Comparison of ENCODE assay signal across 16 mouse cellular contexts in the genomic region with DNA sequence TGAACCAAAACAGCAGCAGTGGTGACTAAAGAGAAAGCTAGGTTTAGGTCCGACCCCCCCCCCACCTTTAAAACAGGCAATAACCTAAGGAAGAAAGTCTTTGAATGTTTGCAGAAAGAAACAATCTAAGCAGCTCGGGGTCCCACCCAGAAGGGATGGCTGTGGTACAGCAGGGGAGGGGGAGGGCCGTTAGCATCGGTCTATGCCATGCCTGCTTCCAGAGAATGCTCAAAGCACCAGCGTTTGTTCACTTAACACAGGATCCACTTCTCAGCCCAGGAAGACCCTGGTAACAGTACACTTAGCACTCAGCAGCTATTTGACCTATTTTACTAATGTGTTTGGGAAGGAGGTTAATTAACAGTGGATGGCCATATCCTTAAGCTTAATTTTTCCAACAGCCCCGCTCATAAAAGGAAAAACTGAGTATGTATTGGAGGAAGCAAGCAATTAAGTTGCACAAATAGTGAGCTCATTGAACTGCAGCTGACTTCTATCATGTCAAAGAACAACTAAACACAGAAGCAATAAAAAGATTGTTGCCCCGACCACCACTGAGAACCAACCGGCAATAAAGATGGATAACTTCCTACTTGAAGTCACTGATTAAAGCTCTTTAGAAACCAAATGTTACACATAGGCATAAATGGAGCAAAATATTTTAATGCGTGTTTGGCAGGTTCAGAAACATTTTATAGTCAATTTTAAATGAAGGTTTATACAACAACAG.
A peak's percentile ranks its signal among the peaks of the same experiment; 100 is the strongest.
DNase-seq lines count a peak whose midpoint lies in the region; ATAC-seq lines count a peak whose summit lies in the region.
"Had no signal": no experiment of that assay in that cellular context is flagged by ENCODE, and none has a peak within 500 bp of the region (broad histone marks: within the 10 kb centered on the region; RNA-seq: fewer than 3 reads in every experiment).

No protein-coding gene starts in this region.

- ATAC-seq in kidney, embryonic 14.5 days (ENCODE audit: low FRiP score, low TSS enrichment) = peak; percentile 26; the same call in 1 of the 2 replicates
- peak; percentile 76 for ATAC-seq in intestine, embryonic 14.5 days (replicated peaks; ENCODE audit: low FRiP score, low TSS enrichment, low read depth)
- ATAC-seq in limb, embryonic 12.5 days (ENCODE audit: insufficient number of reproducible peaks, insufficient read depth, low FRiP score, low TSS enrichment, low read depth) = peak; percentile 68
- ATAC-seq: forebrain, embryonic 14.5 days had no signal

- no peaks in the 10 kb centered on the region for H3K27me3 ChIP-seq in kidney, embryonic 14.5 days (ENCODE audit: control insufficient read depth, insufficient read depth, low read length)
- H3K27me3 ChIP-seq in embryonic facial prominence, embryonic 10.5 days (replicated peaks; ENCODE audit: low read depth, poor library complexity, severe bottlenecking) = peaks cover 25% of the 10 kb centered on the region
- 0 out of 2 replicates have a peak, but pooled peaks cover 2% of the 10 kb centered on the region for H3K27me3 ChIP-seq in intestine, embryonic 14.5 days (replicated peaks; ENCODE audit: control insufficient read depth, insufficient read depth, low read length)
- peaks cover 26% of the 10 kb centered on the region for H3K27me3 ChIP-seq in limb, embryonic 12.5 days

- H3K36me3 ChIP-seq in kidney, embryonic 14.5 days (ENCODE audit: control insufficient read depth, insufficient read depth, low read length) = no peaks in the 10 kb centered on the region
- H3K36me3 ChIP-seq in embryonic facial prominence, embryonic 10.5 days (replicated peaks) = no peaks in the 10 kb centered on the region
- no peaks in the 10 kb centered on the region for H3K36me3 ChIP-seq in intestine, embryonic 14.5 days (ENCODE audit: control insufficient read depth, insufficient read depth, low read length)
- no peaks in the 10 kb centered on the region for H3K36me3 ChIP-seq in limb, embryonic 12.5 days

- no peak overlapping the region for H3K4me3 ChIP-seq in kidney, embryonic 14.5 days (ENCODE audit: low read length)
- H3K4me3 ChIP-seq in embryonic facial prominence, embryonic 10.5 days = no peak overlapping the region
- H3K4me3 ChIP-seq in intestine, embryonic 14.5 days (ENCODE audit: low read depth, low read length) = no peak overlapping the region
- no peak overlapping the region for H3K4me3 ChIP-seq in limb, embryonic 12.5 days (replicated peaks)

- H3K9ac ChIP-seq in kidney, embryonic 14.5 days (ENCODE audit: low read depth, low read length) = no peak overlapping the region
- no peak overlapping the region for H3K9ac ChIP-seq in intestine, embryonic 14.5 days (ENCODE audit: low read length)
- no peak overlapping the region for H3K9ac ChIP-seq in limb, embryonic 12.5 days (replicated peaks)

- no peaks in the 10 kb centered on the region for H3K9me3 ChIP-seq in kidney, embryonic 14.5 days (ENCODE audit: control insufficient read depth, low read length)
- no peaks in the 10 kb centered on the region for H3K9me3 ChIP-seq in embryonic facial prominence, embryonic 10.5 days
- H3K9me3 ChIP-seq in intestine, embryonic 14.5 days (ENCODE audit: control insufficient read depth, low read length) = no peaks in the 10 kb centered on the region
- no peaks in the 10 kb centered on the region for H3K9me3 ChIP-seq in limb, embryonic 12.5 days

- H3K4me1 ChIP-seq in kidney, embryonic 14.5 days (ENCODE audit: control insufficient read depth, insufficient read depth, low read length) = peaks cover 13% of the 10 kb centered on the region
- H3K4me1 ChIP-seq in embryonic facial prominence, embryonic 10.5 days = peaks cover 38% of the 10 kb centered on the region
- peaks cover 28% of the 10 kb centered on the region for H3K4me1 ChIP-seq in intestine, embryonic 14.5 days (replicated peaks; ENCODE audit: control insufficient read depth, insufficient read depth, low read length)
- H3K4me1 ChIP-seq in limb, embryonic 12.5 days (replicated peaks) = peaks cover 32% of the 10 kb centered on the region

- H3K27ac ChIP-seq in kidney, embryonic 14.5 days (ENCODE audit: low read depth, low read length) = no peak overlapping the region; the same call in 1 of the 2 replicates
- H3K27ac ChIP-seq in embryonic facial prominence, embryonic 10.5 days (replicated peaks) = no peak overlapping the region
- peak overlapping the region; percentile 43; the same call in 1 of the 2 replicates for H3K27ac ChIP-seq in intestine, embryonic 14.5 days (ENCODE audit: low read depth)
- H3K27ac ChIP-seq in limb, embryonic 12.5 days = no peak overlapping the region
- H3K27ac ChIP-seq: macrophage had no signal

- no peak overlapping the region for H3K4me2 ChIP-seq in kidney, embryonic 14.5 days (replicated peaks; ENCODE audit: low read depth, low read length)
- H3K4me2 ChIP-seq in intestine, embryonic 14.5 days (ENCODE audit: low read length) = peak overlapping the region; percentile 28
- H3K4me2 ChIP-seq in limb, embryonic 12.5 days = no peak overlapping the region
- H3K4me2 ChIP-seq: liver, embryonic 11.5 days; midbrain, embryonic 11.5 days had no signal

- DNase-seq in kidney, postnatal 10 days = no peak
- peak; percentile 28 for DNase-seq in embryonic facial prominence, embryonic 10.5 days (ENCODE audit: low spot score)
- DNase-seq in intestine, embryonic 14.5 days (ENCODE audit: low spot score) = no peak
- no peak for DNase-seq in frontal cortex, postnatal 10 days (ENCODE audit: low spot score in 2 of 2)
- DNase-seq in left cerebral cortex, postnatal 4 days = no peak
- DNase-seq: cerebellum, adult 2 months; heart, adult 18-20 months; layer of hippocampus, adult 9-11 months; lung, adult 2 months; thymus, postnatal 36 days had no signal

- WGBS in kidney, embryonic 14.5 days = 8% methylated on average over 9 of the region's 9 CpGs
- 59% methylated on average over 9 of the region's 9 CpGs for WGBS in embryonic facial prominence, embryonic 10.5 days
- 8% methylated on average over 9 of the region's 9 CpGs for WGBS in intestine, embryonic 14.5 days
- WGBS in limb, embryonic 12.5 days = 10% methylated on average over 9 of the region's 9 CpGs

- intact Hi-C loops in left cerebral cortex, postnatal 4 days (cut with DNase I) = loop anchor here (10.0 kb wide), 2 partner anchors 572 to 692 kb away; no protein-coding TSS in a partner anchor

Comparison
In these comparisons a context has a peak if more than half of its experiments do, and no peak if none do; other contexts are left out.
1. ATAC-seq: peak in every context shown above with its lines; median percentile 76 in intestine, embryonic 14.5 days; 68 in limb, embryonic 12.5 days; 26 in kidney, embryonic 14.5 days.